Mouse (Mus musculus) kidney, embryonic 14.5 days (tissue): Measurements from ENCODE around the gene P2rx3. TPM values are rescaled to one million over a fixed set of nuclear protein-coding genes. Genes with fewer than 3 reads are reported as not detected.

Experiments used
- ATAC-seq: fragments of 200-750 bp; cut with Nextera tagmentation; 2 replicates; pipeline ENCODE4 v1.8.0; 2017; ENCODE audit warnings: moderate number of reproducible peaks, mild to moderate bottlenecking, moderate TSS enrichment, moderate library complexity; ENCODE audit not compliant: low FRiP score, low TSS enrichment
- H3K27ac ChIP-seq: fragments of 300-500 bp; sonication (generic); 2 replicates; pipeline ENCODE4 v1.5.1; 2014; ENCODE audit warnings: low read depth, mild to moderate bottlenecking, low read length, moderate library complexity, mixed read lengths
- H3K27me3 ChIP-seq: fragments of 300-500 bp; sonication (generic); 2 replicates; pipeline ENCODE4 v1.6.1; 2014; ENCODE audit warnings: mild to moderate bottlenecking, low read length; ENCODE audit not compliant: control insufficient read depth, insufficient read depth
- H3K36me3 ChIP-seq: fragments of 300-500 bp; sonication (generic); 2 replicates; pipeline ENCODE4 v1.6.1; 2014; ENCODE audit warnings: low read length, mixed read lengths; ENCODE audit not compliant: control insufficient read depth, insufficient read depth
- H3K4me1 ChIP-seq: fragments of 300-500 bp; sonication (generic); 2 replicates; pipeline ENCODE4 v1.6.1; 2014; ENCODE audit warnings: low read length, mixed read lengths; ENCODE audit not compliant: control insufficient read depth, insufficient read depth
- H3K4me2 ChIP-seq: fragments of 300-500 bp; sonication (generic); replicated peaks from 2 replicates; pipeline ENCODE4 v1.6.1; 2014; ENCODE audit warnings: low read depth, mild to moderate bottlenecking, low read length
- H3K4me3 ChIP-seq: fragments of 300-500 bp; sonication (generic); 2 replicates; pipeline ENCODE4 v1.5.1; 2014; ENCODE audit warnings: mild to moderate bottlenecking, low read length
- H3K9ac ChIP-seq: fragments of 300-500 bp; sonication (generic); 2 replicates; pipeline ENCODE4 v1.6.1; 2014; ENCODE audit warnings: low read depth, mild to moderate bottlenecking, low read length, moderate library complexity
- H3K9me3 ChIP-seq: fragments of 300-500 bp; sonication (generic); 2 replicates; pipeline ENCODE4 v1.6.1; 2016; ENCODE audit warnings: low read length; ENCODE audit not compliant: control insufficient read depth
- WGBS: fragments of 180-500 bp; shearing (Covaris S2); extraction: QIAGEN DNeasy Blood & Tissue Kit; methylation state at CpG from one replicate; pipeline ENCODE4 v1.1.7; 2014; 5-methylcytosine and 5-hydroxymethylcytosine counted together
- polyA plus RNA-seq: library from polyadenylated mRNA; unstranded; fragments of >200 nt; fragmentation: Nextera tagmentation; extraction: Ambion mirVana; gene quantifications from 2 replicates; pipeline ENCODE4 v1.2.1, GENCODE M21; 2014

Gene P2rx3
- polyA plus RNA-seq, 1 experiment from 2014 or later = 0.53 TPM

- 70% methylated on average over 1 of the region's 1 CpGs for WGBS
- Histone ChIP-seq H3K27me3 (no peaks in the 10 kb centered on the region), H3K4me2 (no peak within 1 kb of the TSS), H3K9me3 (no peaks in the 10 kb centered on the region), H3K27ac (no peak within 1 kb of the TSS), H3K4me1 (no peaks in the 10 kb centered on the region), H3K36me3 (no peaks in the 10 kb centered on the region), H3K4me3 (no peak within 1 kb of the TSS), H3K9ac (no peak within 1 kb of the TSS)
- ATAC-seq = no peak
These were observed 57.1 kb downstream of the P2rx3 start, which contains the start of gene Prg2 for GRCm38 (mm10) chr2:84980188-84980587. Gene Prg2, plus strand, starts transcription at chr2:84980461.

- H3K27ac ChIP-seq = no peak overlapping the region
- H3K4me1 ChIP-seq = no peaks in the 10 kb centered on the region
- no peaks in the 10 kb centered on the region for H3K9me3 ChIP-seq
- H3K36me3 ChIP-seq = no peaks in the 10 kb centered on the region
- H3K27me3 ChIP-seq = no peaks in the 10 kb centered on the region
- 85% methylated on average over 2 of the region's 2 CpGs for WGBS
- H3K4me2 ChIP-seq = no peak overlapping the region
- H3K9ac ChIP-seq = no peak overlapping the region
- no peak overlapping the region for H3K4me3 ChIP-seq
- no peak for ATAC-seq
These were observed 61.7 kb downstream of the P2rx3 start for GRCm38 (mm10) chr2:84975580-84975979.

- no peak for ATAC-seq
- no peak overlapping the region for H3K4me3 ChIP-seq
- no peak overlapping the region for H3K27ac ChIP-seq
- H3K4me1 ChIP-seq = no peaks in the 10 kb centered on the region
- 94% methylated on average over 5 of the region's 5 CpGs for WGBS
- H3K36me3 ChIP-seq = no peaks in the 10 kb centered on the region
- no peaks in the 10 kb centered on the region for H3K27me3 ChIP-seq
- no peaks in the 10 kb centered on the region for H3K9me3 ChIP-seq
- H3K4me2 ChIP-seq = no peak overlapping the region
- no peak overlapping the region for H3K9ac ChIP-seq
These were observed 69.8 kb downstream of the P2rx3 start for GRCm38 (mm10) chr2:84967318-84967991.

- no peaks in the 10 kb centered on the region for H3K27me3 ChIP-seq
- no peak for ATAC-seq
- H3K4me3 ChIP-seq = no peak overlapping the region
- H3K36me3 ChIP-seq = no peaks in the 10 kb centered on the region; the same call in 1 of the 2 replicates
- H3K9me3 ChIP-seq = no peaks in the 10 kb centered on the region
- H3K4me1 ChIP-seq = no peaks in the 10 kb centered on the region
- no peak overlapping the region for H3K27ac ChIP-seq
- H3K9ac ChIP-seq = no peak overlapping the region
- H3K4me2 ChIP-seq = no peak overlapping the region
- 88% methylated on average over 7 of the region's 7 CpGs for WGBS
These were observed 73.0 kb downstream of the P2rx3 start for GRCm38 (mm10) chr2:84964111-84964801.

GRCm38 (mm10) chr2:84962906-84963507, 74.3 kb downstream of the P2rx3 start:
- H3K9ac ChIP-seq = no peak overlapping the region
- H3K27me3 ChIP-seq = no peaks in the 10 kb centered on the region
- H3K27ac ChIP-seq = no peak overlapping the region
- 42% methylated on average over 6 of the region's 6 CpGs for WGBS
- no peak overlapping the region for H3K4me2 ChIP-seq
- no peak for ATAC-seq
- no peaks in the 10 kb centered on the region for H3K9me3 ChIP-seq
- H3K4me3 ChIP-seq = no peak overlapping the region
- peaks cover 2% of the 10 kb centered on the region; the same call in 1 of the 2 replicates for H3K36me3 ChIP-seq
- no peaks in the 10 kb centered on the region for H3K4me1 ChIP-seq

GRCm38 (mm10) chr2:84961901-84962300, 75.4 kb downstream of the P2rx3 start:
- H3K9me3 ChIP-seq = no peaks in the 10 kb centered on the region
- H3K4me1 ChIP-seq = no peaks in the 10 kb centered on the region
- peaks cover 12% of the 10 kb centered on the region; the same call in 1 of the 2 replicates for H3K36me3 ChIP-seq
- no peak overlapping the region for H3K27ac ChIP-seq
- H3K4me2 ChIP-seq = no peak overlapping the region
- H3K9ac ChIP-seq = no peak overlapping the region
- no peaks in the 10 kb centered on the region for H3K27me3 ChIP-seq
- H3K4me3 ChIP-seq = no peak overlapping the region
- no peak for ATAC-seq
- WGBS = 78% methylated on average over 3 of the region's 3 CpGs

GRCm38 (mm10) chr2:84961300-84961699, 76.0 kb downstream of the P2rx3 start:
- Histone ChIP-seq H3K27me3 (no peaks in the 10 kb centered on the region), H3K4me3 (no peak overlapping the region), H3K4me2 (no peak overlapping the region), H3K4me1 (no peaks in the 10 kb centered on the region), H3K27ac (no peak overlapping the region), H3K36me3 (peaks cover 15% of the 10 kb centered on the region; the same call in 1 of the 2 replicates), H3K9me3 (no peaks in the 10 kb centered on the region), H3K9ac (no peak overlapping the region)
- WGBS = 73% methylated on average over 2 of the region's 2 CpGs
- no peak for ATAC-seq

GRCm38 (mm10) chr2:84958588-84959264, 78.5 kb downstream of the P2rx3 start:
- ATAC-seq = no peak
- Histone ChIP-seq H3K4me1 (no peaks in the 10 kb centered on the region), H3K9ac (no peak overlapping the region), H3K9me3 (no peaks in the 10 kb centered on the region), H3K4me2 (no peak overlapping the region), H3K27me3 (no peaks in the 10 kb centered on the region), H3K4me3 (no peak overlapping the region), H3K36me3 (peaks cover 28% of the 10 kb centered on the region; the same call in 1 of the 2 replicates), H3K27ac (no peak overlapping the region)
- WGBS = 94% methylated on average over 11 of the region's 11 CpGs
